Mouse (Mus musculus) heart, embryonic 13.5 days (tissue): ENCODE measurements around the gene Wasf1. TPM values are rescaled to one million over a fixed set of nuclear protein-coding genes. Genes with fewer than 3 reads are reported as not detected.

Experiments
- ATAC-seq: fragments of 200-750 bp; cut with Nextera tagmentation; 2 replicates; pipeline ENCODE4 v1.8.0; 2017; ENCODE audit warnings: moderate TSS enrichment; ENCODE audit not compliant: insufficient number of reproducible peaks, low FRiP score, low TSS enrichment; ENCODE audit errors: extremely low read depth
- H3K27ac ChIP-seq: fragments of 300-500 bp; sonication (generic); replicated peaks from 2 replicates; pipeline ENCODE4 v1.5.1; 2015; ENCODE audit warnings: moderate library complexity, mild to moderate bottlenecking, inconsistent platforms
- H3K27me3 ChIP-seq: fragments of 300-500 bp; sonication (generic); replicated peaks from 2 replicates; pipeline ENCODE4 v1.6.1; 2015; ENCODE audit warnings: mild to moderate bottlenecking, inconsistent platforms
- H3K36me3 ChIP-seq: fragments of 300-500 bp; sonication (generic); 2 replicates; pipeline ENCODE4 v1.6.1; 2015; ENCODE audit warnings: mild to moderate bottlenecking, inconsistent platforms
- H3K4me1 ChIP-seq: fragments of 300-500 bp; sonication (generic); 2 replicates; pipeline ENCODE4 v1.6.1; 2015; ENCODE audit warnings: inconsistent platforms
- H3K4me2 ChIP-seq: fragments of 300-500 bp; sonication (generic); 2 replicates; pipeline ENCODE4 v1.6.1; 2015; ENCODE audit warnings: inconsistent platforms, mild to moderate bottlenecking, moderate library complexity
- H3K4me3 ChIP-seq: fragments of 300-500 bp; sonication (generic); 2 replicates; pipeline ENCODE4 v1.5.1; 2015; ENCODE audit warnings: moderate library complexity, mild to moderate bottlenecking, inconsistent platforms
- H3K9ac ChIP-seq: fragments of 300-500 bp; sonication (generic); 2 replicates; pipeline ENCODE4 v1.6.1; 2015; ENCODE audit warnings: inconsistent platforms, mild to moderate bottlenecking, moderate library complexity
- H3K9me3 ChIP-seq: fragments of 300-500 bp; sonication (generic); 2 replicates; pipeline ENCODE4 v1.6.1; 2016; ENCODE audit warnings: inconsistent platforms
- WGBS: fragments of 180-500 bp; shearing (Covaris S2); methylation state at CpG from one replicate; pipeline ENCODE4 v1.1.7; 2015; ENCODE audit warnings: mixed read lengths; 5-methylcytosine and 5-hydroxymethylcytosine counted together
- polyA plus RNA-seq: library from polyadenylated mRNA; unstranded; fragments of >200 nt; fragmentation: Nextera tagmentation; extraction: Ambion mirVana; gene quantifications from 2 replicates; pipeline ENCODE4 v1.2.1, GENCODE M21; 2015

Gene Wasf1
- polyA plus RNA-seq, 1 experiment from 2014 or later: 12.7 TPM

GRCm38 (mm10) chr10:40895765-40896164 lies 12.5 kb downstream of the Wasf1 start:
- H3K4me3 ChIP-seq: no peak overlapping the region
- H3K27me3 ChIP-seq: no peaks in the 10 kb centered on the region
- 91% methylated on average over 12 of the region's 12 CpGs for WGBS
- no peak for ATAC-seq
- 0 out of 2 replicates have a peak, but pooled peaks cover 4% of the 10 kb centered on the region for H3K4me1 ChIP-seq
- no peak overlapping the region for H3K4me2 ChIP-seq
- no peaks in the 10 kb centered on the region for H3K36me3 ChIP-seq
- H3K9ac ChIP-seq: no peak overlapping the region
- H3K9me3 ChIP-seq: no peaks in the 10 kb centered on the region
- no peak overlapping the region for H3K27ac ChIP-seq

DNA sequence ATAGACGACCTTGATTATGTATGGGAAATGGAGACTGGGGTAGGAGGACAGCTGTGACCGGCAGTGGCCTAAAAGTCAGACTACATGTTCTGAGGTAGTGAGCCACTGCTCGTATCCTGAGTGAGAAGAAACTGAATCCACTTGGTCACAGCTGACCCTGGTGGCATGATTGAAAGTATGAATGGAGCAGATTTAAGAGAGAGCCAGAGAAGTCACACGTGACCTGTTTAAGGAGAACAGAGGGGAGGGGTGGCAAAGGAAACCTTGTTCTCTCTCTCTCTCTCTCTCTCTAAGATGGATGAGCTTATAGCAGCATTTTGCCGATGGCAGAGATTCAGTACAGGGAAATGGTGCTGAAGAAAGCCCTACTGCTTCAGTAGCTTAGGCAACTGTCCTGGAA lies 13.4 kb downstream of the Wasf1 start:
- Histone ChIP-seq H3K9ac (no peak overlapping the region), H3K27ac (no peak overlapping the region), H3K4me1 (0 out of 2 replicates have a peak, but pooled peaks cover 4% of the 10 kb centered on the region), H3K36me3 (no peaks in the 10 kb centered on the region), H3K27me3 (no peaks in the 10 kb centered on the region), H3K4me2 (no peak overlapping the region), H3K4me3 (no peak overlapping the region), H3K9me3 (no peaks in the 10 kb centered on the region)
- ATAC-seq: no peak
- WGBS: 71% methylated on average over 5 of the region's 5 CpGs

DNA sequence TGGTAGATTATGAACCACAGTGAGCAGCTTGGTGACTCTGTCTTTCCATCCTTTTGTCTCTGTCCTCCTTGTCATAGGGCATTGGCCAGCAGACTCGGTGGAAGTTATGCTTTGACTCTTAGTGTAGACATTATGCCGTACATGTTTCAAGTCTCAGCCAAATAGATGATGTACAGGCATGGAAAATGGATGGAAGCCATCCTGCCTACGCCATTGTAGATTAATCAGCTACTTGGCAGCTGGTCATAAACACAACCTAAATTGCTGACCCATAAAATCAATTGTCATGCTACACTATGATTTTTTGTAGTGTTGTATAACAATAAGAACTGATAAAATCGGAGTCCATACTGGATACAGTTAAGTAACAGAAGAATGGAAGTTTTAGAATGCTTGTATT lies 18.5 kb downstream of the Wasf1 start:
- no peaks in the 10 kb centered on the region for H3K9me3 ChIP-seq
- no peak overlapping the region for H3K9ac ChIP-seq
- H3K27me3 ChIP-seq: no peaks in the 10 kb centered on the region
- no peak overlapping the region for H3K4me3 ChIP-seq
- no peak overlapping the region for H3K4me2 ChIP-seq
- ATAC-seq: no peak
- H3K36me3 ChIP-seq: no peaks in the 10 kb centered on the region
- peaks cover 2% of the 10 kb centered on the region; the same call in 1 of the 2 replicates for H3K4me1 ChIP-seq
- H3K27ac ChIP-seq: no peak overlapping the region
- WGBS: 78% methylated on average over 4 of the region's 4 CpGs

- no peak overlapping the region for H3K27ac ChIP-seq
- no peaks in the 10 kb centered on the region for H3K9me3 ChIP-seq
- no peak for ATAC-seq
- H3K36me3 ChIP-seq: no peaks in the 10 kb centered on the region
- no peaks in the 10 kb centered on the region for H3K27me3 ChIP-seq
- 31% methylated on average over 1 of the region's 1 CpGs for WGBS
- no peak overlapping the region for H3K4me2 ChIP-seq
- no peak overlapping the region for H3K4me3 ChIP-seq
- peaks cover 18% of the 10 kb centered on the region for H3K4me1 ChIP-seq
- no peak overlapping the region for H3K9ac ChIP-seq
Observed at GRCm38 (mm10) chr10:40906131-40906530, 22.9 kb downstream of the Wasf1 start.

DNA sequence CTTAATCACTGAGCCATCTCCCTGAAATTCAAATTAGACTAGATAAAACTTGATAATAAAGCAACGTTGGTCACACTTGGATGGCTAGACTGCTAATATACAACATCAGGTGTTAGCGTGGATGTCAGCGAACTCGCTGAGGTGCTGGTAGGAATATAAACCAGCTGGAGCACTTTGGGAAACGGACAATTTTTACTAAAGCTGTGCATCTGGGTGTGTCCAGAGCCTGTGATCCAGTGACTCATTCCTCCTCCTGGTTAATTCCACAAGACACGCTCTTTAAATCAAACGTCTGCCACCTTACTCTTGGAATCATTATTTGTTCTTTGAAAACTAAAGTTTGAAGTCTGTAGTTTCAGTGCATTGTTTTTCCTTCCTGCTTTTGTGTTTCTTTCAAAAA lies 23.5 kb downstream of the Wasf1 start:
- Histone ChIP-seq H3K4me3 (no peak overlapping the region), H3K9ac (no peak overlapping the region), H3K9me3 (no peaks in the 10 kb centered on the region), H3K4me2 (no peak overlapping the region), H3K27me3 (no peaks in the 10 kb centered on the region), H3K4me1 (peaks cover 18% of the 10 kb centered on the region), H3K36me3 (no peaks in the 10 kb centered on the region), H3K27ac (no peak overlapping the region)
- ATAC-seq: no peak
- WGBS: 73% methylated on average over 7 of the region's 7 CpGs

- H3K27me3 ChIP-seq: no peaks in the 10 kb centered on the region
- WGBS: 33% methylated on average over 2 of the region's 2 CpGs
- H3K4me1 ChIP-seq: peaks cover 18% of the 10 kb centered on the region
- no peak overlapping the region for H3K4me3 ChIP-seq
- H3K36me3 ChIP-seq: no peaks in the 10 kb centered on the region; the same call in 1 of the 2 replicates
- no peak for ATAC-seq
- no peak overlapping the region for H3K27ac ChIP-seq
- no peak overlapping the region for H3K9ac ChIP-seq
- H3K9me3 ChIP-seq: no peaks in the 10 kb centered on the region
- H3K4me2 ChIP-seq: no peak overlapping the region
Observed at GRCm38 (mm10) chr10:40908580-40908979, 25.3 kb downstream of the Wasf1 start.

DNA sequence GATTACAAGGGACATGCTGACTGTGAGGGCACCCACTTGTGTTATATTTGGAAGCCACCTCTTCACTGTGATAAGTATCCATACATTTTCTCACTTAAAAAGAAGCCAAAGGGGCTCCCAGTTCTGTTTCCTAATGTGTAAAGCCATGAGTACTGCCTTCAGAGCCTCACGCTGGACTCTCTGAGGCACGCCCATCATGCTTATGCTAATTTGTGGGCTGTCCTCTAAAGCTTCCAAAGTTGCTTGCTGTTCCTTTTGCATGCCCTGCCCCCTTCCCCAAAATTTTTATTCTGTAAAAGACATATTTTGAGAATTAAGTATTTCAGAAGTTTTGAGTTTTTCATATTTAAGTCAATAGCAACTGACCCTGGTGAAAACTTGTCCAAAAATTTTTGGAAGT lies 27.5 kb downstream of the Wasf1 start:
- Histone ChIP-seq H3K27ac (peak overlapping the region; percentile 16; the same call in 1 of the 2 replicates), H3K4me3 (no peak overlapping the region), H3K27me3 (no peaks in the 10 kb centered on the region), H3K4me1 (peaks cover 18% of the 10 kb centered on the region), H3K36me3 (no peaks in the 10 kb centered on the region; the same call in 1 of the 2 replicates), H3K9me3 (no peaks in the 10 kb centered on the region), H3K4me2 (peak overlapping the region; percentile 50), H3K9ac (no peak overlapping the region)
- 39% methylated on average over 2 of the region's 2 CpGs for WGBS
- no peak for ATAC-seq

DNA sequence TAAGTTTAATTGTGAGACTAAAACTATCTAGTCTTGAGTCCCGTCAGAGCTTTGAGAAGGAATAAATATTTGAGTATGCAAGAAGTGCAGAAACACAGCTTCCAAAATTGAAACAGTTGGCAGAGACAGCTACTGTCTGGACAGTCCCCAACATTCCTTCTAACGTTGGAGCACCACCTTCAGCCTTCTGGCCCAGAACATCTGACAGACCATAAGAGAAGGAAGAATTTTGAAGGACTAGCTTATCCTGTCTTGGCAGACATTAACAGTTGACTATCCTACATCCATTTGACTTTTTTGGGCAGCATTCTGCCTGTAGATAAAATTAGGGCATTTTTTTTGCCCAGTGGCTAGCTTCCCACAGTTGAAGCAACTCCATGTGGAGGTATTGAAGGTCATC lies 32.0 kb downstream of the Wasf1 start:
- WGBS: 79% methylated on average over 2 of the region's 2 CpGs
- Histone ChIP-seq H3K36me3 (no peaks in the 10 kb centered on the region; the same call in 1 of the 2 replicates), H3K9me3 (no peaks in the 10 kb centered on the region), H3K9ac (no peak overlapping the region), H3K4me3 (no peak overlapping the region), H3K4me2 (no peak overlapping the region), H3K27ac (no peak overlapping the region), H3K4me1 (peaks cover 11% of the 10 kb centered on the region; the same call in 1 of the 2 replicates), H3K27me3 (no peaks in the 10 kb centered on the region)
- no peak for ATAC-seq

DNA sequence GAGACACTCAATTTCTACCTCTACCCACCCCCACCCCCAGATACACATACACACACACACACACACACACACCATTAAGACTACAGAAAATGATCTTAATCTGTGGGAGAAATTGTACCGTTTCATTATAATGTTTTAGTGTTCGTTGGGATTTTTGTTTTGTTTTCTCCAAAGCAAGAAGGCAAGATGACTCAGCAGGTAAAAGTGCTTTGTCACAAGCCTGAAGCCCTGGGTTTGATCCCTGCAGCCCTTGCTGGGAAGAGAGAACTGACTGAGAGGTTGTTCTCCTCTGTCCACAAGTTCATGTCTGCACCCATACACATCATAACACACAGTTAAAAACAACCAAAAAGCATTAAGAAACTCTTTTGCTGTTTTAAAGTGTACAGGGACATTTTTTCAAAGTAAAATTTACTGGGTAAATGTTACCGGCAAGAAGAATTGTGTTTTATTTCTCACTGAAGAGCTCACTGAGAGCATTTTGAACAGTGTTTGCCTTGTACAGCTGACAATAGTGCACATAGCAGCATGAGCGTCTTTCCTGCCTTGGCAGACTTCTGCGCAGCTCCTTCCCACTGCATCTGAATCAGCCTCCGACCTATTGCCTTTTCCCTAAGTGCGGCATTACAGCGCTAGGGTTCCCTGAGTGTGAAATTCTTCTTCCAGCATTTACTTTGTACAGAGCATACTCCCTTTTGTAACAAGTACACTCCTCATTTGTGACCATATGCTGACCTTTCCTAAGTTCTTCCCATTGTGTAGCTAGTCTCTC lies 35.6 kb downstream of the Wasf1 start:
- WGBS: 80% methylated on average over 8 of the region's 8 CpGs

GRCm38 (mm10) chr10:40919464-40919863 lies 36.2 kb downstream of the Wasf1 start:
- H3K4me2 ChIP-seq: no peak overlapping the region
- WGBS: 84% methylated on average over 6 of the region's 6 CpGs
- H3K9ac ChIP-seq: no peak overlapping the region
- H3K27ac ChIP-seq: no peak overlapping the region
- H3K9me3 ChIP-seq: no peaks in the 10 kb centered on the region
- H3K4me3 ChIP-seq: no peak overlapping the region
- 0 out of 2 replicates have a peak, but pooled peaks cover 4% of the 10 kb centered on the region for H3K4me1 ChIP-seq
- H3K27me3 ChIP-seq: no peaks in the 10 kb centered on the region
- no peak for ATAC-seq
- H3K36me3 ChIP-seq: peaks cover 7% of the 10 kb centered on the region

More for the DNA sequence above, 35.6 kb downstream of the Wasf1 start:
- Histone ChIP-seq H3K4me3 (no peak overlapping the region), H3K9me3 (no peaks in the 10 kb centered on the region), H3K36me3 (peaks cover 7% of the 10 kb centered on the region), H3K27ac (no peak overlapping the region), H3K4me1 (0 out of 2 replicates have a peak, but pooled peaks cover 4% of the 10 kb centered on the region), H3K27me3 (no peaks in the 10 kb centered on the region), H3K4me2 (no peak overlapping the region), H3K9ac (no peak overlapping the region)
- no peak for ATAC-seq

- Histone ChIP-seq H3K9me3 (no peaks in the 10 kb centered on the region), H3K4me2 (no peak overlapping the region), H3K27me3 (no peaks in the 10 kb centered on the region), H3K27ac (no peak overlapping the region), H3K4me3 (no peak overlapping the region), H3K9ac (no peak overlapping the region), H3K4me1 (no peaks in the 10 kb centered on the region), H3K36me3 (peaks cover 37% of the 10 kb centered on the region)
- ATAC-seq: no peak
- 89% methylated on average over 8 of the region's 8 CpGs for WGBS
Observed at GRCm38 (mm10) chr10:40932995-40933394, 49.7 kb downstream of the Wasf1 start.
